Mouse (Mus musculus) erythroid progenitor cell, adult 5-6 weeks (primary cell): ENCODE data around the gene Olfr223. TPM values are rescaled to one million over a fixed set of nuclear protein-coding genes. Genes with fewer than 3 reads are reported as not detected.
"Not testable (repeated sequence)": the region's sequence is repeated elsewhere in the genome, so short reads cannot be mapped to it uniquely, and the experiment has no call there.

ENCODE experiments used
- ATAC-seq: replicated peaks from 2 replicates; pipeline ENCODE4 v1.8.0; 2016; ENCODE audit warnings: moderate number of reproducible peaks, mild to moderate bottlenecking, moderate TSS enrichment, inconsistent platforms; ENCODE audit not compliant: poor library complexity, low FRiP score, severe bottlenecking
- total RNA-seq, 2 experiments: library from RNA; stranded (forward) in 1 of 2; stranded (reverse) in 1 of 2; fragments of 150-400 nt in 1 of 2; fragments of 186-747, 209-891 nt in 1 of 2; gene quantifications; 2 replicates each; pipeline versions ENCODE4 v1.2.3 to v1.2.4; 2015 to 2017; ENCODE audit warnings: low replicate concordance in 2 of 2

Gene Olfr223
- total RNA-seq, 2 experiments from 2014 or later: not detected

GRCm38 (mm10) chr11:59600872-59601271 lies 7.8 kb upstream of the Olfr223 start:
- no peak for ATAC-seq

GRCm38 (mm10) chr11:59599211-59599610 lies 6.1 kb upstream of the Olfr223 start:
- no peak for ATAC-seq

- no peak for ATAC-seq
Measured at GRCm38 (mm10) chr11:59596950-59597349, 3.9 kb upstream of the Olfr223 start.

GRCm38 (mm10) chr11:59596091-59596490 lies 3.0 kb upstream of the Olfr223 start:
- no peak for ATAC-seq

- ATAC-seq: no peak
Measured at GRCm38 (mm10) chr11:59589496-59589895, 3.6 kb downstream of the Olfr223 start.

- ATAC-seq: no peak
Measured at GRCm38 (mm10) chr11:59584539-59584938, 8.6 kb downstream of the Olfr223 start.

GRCm38 (mm10) chr11:59576135-59576534 lies 17.0 kb downstream of the Olfr223 start, which contains the start of gene Olfr222:
Gene Olfr222, minus strand, starts transcription at chr11:59576235.
- not testable (repeated sequence) for ATAC-seq

- ATAC-seq: no peak
Measured at GRCm38 (mm10) chr11:59575726-59576125, 17.4 kb downstream of the Olfr223 start.

- ATAC-seq: no peak
Measured at GRCm38 (mm10) chr11:59569306-59569705, 23.8 kb downstream of the Olfr223 start.

GRCm38 (mm10) chr11:59562837-59563236 lies 30.3 kb downstream of the Olfr223 start:
- ATAC-seq: no peak

- no peak for ATAC-seq
Measured at GRCm38 (mm10) chr11:59562336-59562735, 30.8 kb downstream of the Olfr223 start.

- ATAC-seq: no peak
Measured at GRCm38 (mm10) chr11:59560906-59561305, 32.2 kb downstream of the Olfr223 start.

GRCm38 (mm10) chr11:59554535-59554934 lies 38.6 kb downstream of the Olfr223 start:
- ATAC-seq: no peak

GRCm38 (mm10) chr11:59554127-59554526 lies 39.0 kb downstream of the Olfr223 start:
- ATAC-seq: no peak

GRCm38 (mm10) chr11:59544005-59544404 lies 49.1 kb downstream of the Olfr223 start:
- no peak for ATAC-seq

- ATAC-seq: no peak
Measured at GRCm38 (mm10) chr11:59543376-59543775, 49.7 kb downstream of the Olfr223 start.

- no peak for ATAC-seq
Measured at GRCm38 (mm10) chr11:59542442-59542841, 50.6 kb downstream of the Olfr223 start.

GRCm38 (mm10) chr11:59541324-59541723 lies 51.8 kb downstream of the Olfr223 start, which contains the start of gene Nlrp3:
Gene Nlrp3, plus strand, starts transcription at chr11:59541568.
- ATAC-seq: no peak

- no peak for ATAC-seq
Measured at GRCm38 (mm10) chr11:59540123-59540522, 53.0 kb downstream of the Olfr223 start.
